Mouse (Mus musculus) neutrophil, adult 83 days (primary cell): ENCODE measurements around the gene Dynlt1c. TPM values are rescaled to one million over a fixed set of nuclear protein-coding genes. Genes with fewer than 3 reads are reported as not detected.

Source experiments
- total RNA-seq, 2 experiments: library from RNA; stranded (reverse); gene quantifications; one replicate each; pipeline ENCODE4 v1.2.4; 2023

Gene Dynlt1c
- total RNA-seq = 10 to 100 TPM; 20.5 to 22.8 TPM

GRCm38 (mm10) chr17:6601204-6601911, at the start of gene Dynlt1c:
TSS of gene Dynlt1c (plus strand) at chr17:6601671.

GRCm38 (mm10) chr17:6655567-6656281, 54.3 kb downstream of the Dynlt1c start, which contains the start of gene Dynlt1f:
TSS of gene Dynlt1f (minus strand) at chr17:6655900.

GRCm38 (mm10) chr17:6658801-6659200, 57.3 kb downstream of the Dynlt1c start, which contains the start of gene Sytl3:
TSS of gene Sytl3 (plus strand) at chr17:6659093.

Other genes starting within 250 kb of the Dynlt1c start
- gene Dynlt1b, start 171.6 kb upstream of the Dynlt1c start, total RNA-seq = 100 to 1,000 TPM; 287 to 323 TPM
- 100 to 1,000 TPM; 418 to 422 TPM for gene Dynlt1f, start 54.2 kb downstream of the Dynlt1c start, total RNA-seq
- gene Sytl3, start 57.4 kb downstream of the Dynlt1c start, total RNA-seq = 1 to 10 TPM; 6.1 to 6.3 TPM
- 100 to 1,000 TPM; 116 to 126 TPM for gene Ezr, start 181.1 kb downstream of the Dynlt1c start, total RNA-seq